Mouse (Mus musculus) forebrain, embryonic 15.5 days (tissue): Measurements from ENCODE around the gene Gclm. TPM values are rescaled to one million over a fixed set of nuclear protein-coding genes. Genes with fewer than 3 reads are reported as not detected.
A peak's percentile ranks its signal among the peaks of the same experiment; 100 is the strongest.
"Not testable (repeated sequence)": the region's sequence is repeated elsewhere in the genome, so short reads cannot be mapped to it uniquely, and the experiment has no call there.

Experiments
- ATAC-seq: fragments of 200-750 bp; cut with Nextera tagmentation; replicated peaks from 2 replicates; pipeline ENCODE4 v1.8.0; 2017; ENCODE audit warnings: mild to moderate bottlenecking, moderate TSS enrichment, moderate library complexity
- H3K27ac ChIP-seq: fragments of 300-500 bp; sonication (generic); replicated peaks from 2 replicates; pipeline ENCODE4 v1.5.1; 2015; ENCODE audit warnings: mild to moderate bottlenecking, inconsistent platforms
- H3K27me3 ChIP-seq: fragments of 300-500 bp; sonication (generic); 2 replicates; pipeline ENCODE4 v1.6.1; 2015; ENCODE audit warnings: inconsistent platforms
- H3K36me3 ChIP-seq: fragments of 300-500 bp; sonication (generic); 2 replicates; pipeline ENCODE4 v1.6.1; 2015; ENCODE audit warnings: mild to moderate bottlenecking, inconsistent platforms
- H3K4me1 ChIP-seq: fragments of 300-500 bp; sonication (generic); 2 replicates; pipeline ENCODE4 v1.6.1; 2015; ENCODE audit warnings: inconsistent platforms
- H3K4me2 ChIP-seq: fragments of 300-500 bp; sonication (generic); replicated peaks from 2 replicates; pipeline ENCODE4 v1.6.1; 2015; ENCODE audit warnings: mild to moderate bottlenecking, inconsistent platforms
- H3K4me3 ChIP-seq: fragments of 300-500 bp; sonication (generic); 2 replicates; pipeline ENCODE4 v1.5.1; 2015; ENCODE audit warnings: mild to moderate bottlenecking, inconsistent platforms
- H3K9ac ChIP-seq: fragments of 300-500 bp; sonication (generic); replicated peaks from 2 replicates; pipeline ENCODE4 v1.6.1; 2015; ENCODE audit warnings: mild to moderate bottlenecking, inconsistent platforms
- H3K9me3 ChIP-seq: fragments of 300-500 bp; sonication (generic); 2 replicates; pipeline ENCODE4 v1.6.1; 2016; ENCODE audit warnings: inconsistent platforms
- WGBS: fragments of 180-500 bp; shearing (Covaris S2); methylation state at CpG from one replicate; pipeline ENCODE4 v1.1.7; 2015; ENCODE audit warnings: mixed read lengths; 5-methylcytosine and 5-hydroxymethylcytosine counted together
- polyA plus RNA-seq: library from polyadenylated mRNA; unstranded; fragments of >200 nt; fragmentation: Nextera tagmentation; extraction: Ambion mirVana; gene quantifications from 2 replicates; pipeline ENCODE4 v1.2.1, GENCODE M21; 2015

Gclm gene
- polyA plus RNA-seq, 1 experiment from 2014 or later: 57.4 TPM

GRCm38 (mm10) chr3:122275111-122275510 is 29.8 kb downstream of the Gclm start:
- Histone ChIP-seq H3K36me3 (peaks cover 40% of the 10 kb centered on the region), H3K4me2 (peak overlapping the region; percentile 81), H3K9me3 (no peaks in the 10 kb centered on the region), H3K27me3 (no peaks in the 10 kb centered on the region), H3K4me1 (peaks cover 43% of the 10 kb centered on the region), H3K4me3 (peak overlapping the region; percentile 91), H3K27ac (no peak overlapping the region), H3K9ac (peak overlapping the region; percentile 88; the same call in 1 of the 2 replicates)
- no peak for ATAC-seq
- 70% methylated on average over 10 of the region's 10 CpGs for WGBS

DNA sequence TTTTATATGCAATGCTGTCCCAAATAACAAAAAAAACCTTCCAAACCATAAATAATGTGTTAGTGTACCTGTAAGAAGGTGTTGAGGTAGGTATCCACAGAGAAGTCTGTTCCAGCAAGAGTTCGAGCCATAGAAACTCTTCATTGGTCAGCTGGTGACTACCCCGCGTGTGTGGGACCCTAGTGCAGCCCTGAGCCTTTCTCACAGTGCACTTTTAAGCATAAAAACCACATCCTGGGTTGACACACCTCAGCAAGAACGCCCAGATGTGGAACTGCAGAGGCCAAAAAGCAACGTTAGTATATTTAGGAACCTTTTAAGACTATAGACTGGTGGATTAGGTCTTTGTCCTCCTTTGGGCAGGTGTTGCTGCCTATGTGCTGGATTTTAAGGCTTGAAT is 41.8 kb downstream of the Gclm start:
- no peak for ATAC-seq
- H3K4me1 ChIP-seq: peaks cover 16% of the 10 kb centered on the region
- H3K9ac ChIP-seq: no peak overlapping the region
- H3K27me3 ChIP-seq: no peaks in the 10 kb centered on the region
- no peak overlapping the region for H3K4me2 ChIP-seq
- no peak overlapping the region for H3K4me3 ChIP-seq
- H3K9me3 ChIP-seq: no peaks in the 10 kb centered on the region
- 78% methylated on average over 5 of the region's 5 CpGs for WGBS
- peaks cover 36% of the 10 kb centered on the region for H3K36me3 ChIP-seq
- no peak overlapping the region for H3K27ac ChIP-seq

DNA sequence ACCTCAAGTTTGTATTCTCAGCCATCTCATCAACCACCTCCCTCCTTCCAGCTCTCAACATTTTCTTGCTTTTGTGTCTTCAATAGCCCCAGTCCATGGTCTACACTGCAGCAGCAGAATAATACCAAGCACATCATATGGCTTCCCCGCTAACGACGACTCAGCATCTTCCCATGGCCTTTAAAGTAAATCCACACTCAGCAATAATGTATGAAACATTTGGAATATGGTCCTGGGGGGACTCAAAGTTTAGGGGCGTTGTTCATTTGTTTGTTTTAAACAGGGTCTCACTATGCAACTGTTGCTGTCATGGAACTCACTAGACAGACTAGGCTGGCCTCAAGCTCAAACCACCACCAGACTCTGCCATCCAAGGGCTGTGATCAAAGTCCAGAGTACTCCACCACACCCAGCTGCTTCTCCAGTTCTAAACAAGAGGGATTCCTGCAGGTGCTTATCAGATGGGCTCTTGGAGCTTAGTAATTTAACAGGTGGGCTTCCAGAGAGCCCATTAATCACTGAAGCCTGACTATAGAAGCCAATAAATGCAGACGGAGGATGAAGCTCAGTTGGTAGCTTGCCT is 43.3 kb downstream of the Gclm start:
- Histone ChIP-seq H3K4me3 (no peak overlapping the region), H3K4me1 (peaks cover 20% of the 10 kb centered on the region), H3K36me3 (peaks cover 20% of the 10 kb centered on the region), H3K27me3 (no peaks in the 10 kb centered on the region), H3K4me2 (no peak overlapping the region), H3K27ac (no peak overlapping the region), H3K9me3 (no peaks in the 10 kb centered on the region), H3K9ac (no peak overlapping the region)
- ATAC-seq: no peak
- WGBS: 91% methylated on average over 5 of the region's 5 CpGs

DNA sequence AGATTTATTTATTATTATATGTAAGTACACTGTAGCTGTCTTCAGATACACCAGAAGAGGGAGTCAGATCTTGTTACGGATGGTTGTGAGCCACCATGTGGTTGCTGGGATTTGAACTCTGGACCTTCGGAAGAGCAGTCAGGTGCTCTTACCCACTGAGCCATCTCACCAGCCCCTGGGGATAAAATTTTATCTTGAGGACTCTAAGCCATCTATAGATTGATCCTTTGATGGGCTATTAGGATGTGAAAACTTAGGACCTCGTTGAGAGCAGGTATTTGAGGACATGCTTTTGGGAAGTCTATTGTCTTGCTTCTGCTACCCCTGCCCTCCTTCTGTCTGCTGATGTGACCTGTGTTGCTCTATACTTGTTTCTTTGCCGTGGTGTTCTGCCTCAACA is 44.0 kb downstream of the Gclm start:
- H3K4me3 ChIP-seq, H3K9ac ChIP-seq, H3K27me3 ChIP-seq, H3K27ac ChIP-seq, H3K9me3 ChIP-seq, ATAC-seq, H3K4me2 ChIP-seq: not testable (repeated sequence)
- 75% methylated on average over 4 of the region's 4 CpGs for WGBS
- Histone ChIP-seq H3K4me1 (peaks cover 24% of the 10 kb centered on the region), H3K36me3 (peaks cover 15% of the 10 kb centered on the region)

GRCm38 (mm10) chr3:122290696-122291095 is 45.3 kb downstream of the Gclm start:
- Histone ChIP-seq H3K27ac (no peak overlapping the region), H3K9me3 (no peaks in the 10 kb centered on the region), H3K9ac (no peak overlapping the region), H3K27me3 (no peaks in the 10 kb centered on the region), H3K4me2 (no peak overlapping the region), H3K36me3 (peaks cover 4% of the 10 kb centered on the region), H3K4me1 (peaks cover 38% of the 10 kb centered on the region), H3K4me3 (no peak overlapping the region)
- WGBS: 86% methylated on average over 7 of the region's 7 CpGs
- no peak for ATAC-seq

- no peak for ATAC-seq
- H3K4me3 ChIP-seq: peak overlapping the region; percentile 86
- H3K27ac ChIP-seq: no peak overlapping the region
- peak overlapping the region; percentile 64 for H3K4me2 ChIP-seq
- 39% methylated on average over 12 of the region's 12 CpGs for WGBS
- H3K36me3 ChIP-seq: no peaks in the 10 kb centered on the region
- 0 out of 2 replicates have a peak overlapping the region, but pooled peaks have one; percentile 93 for H3K9ac ChIP-seq
- no peaks in the 10 kb centered on the region for H3K27me3 ChIP-seq
- H3K4me1 ChIP-seq: peaks cover 41% of the 10 kb centered on the region
- no peaks in the 10 kb centered on the region for H3K9me3 ChIP-seq
Measured at GRCm38 (mm10) chr3:122291828-122292227, 46.5 kb downstream of the Gclm start.

DNA sequence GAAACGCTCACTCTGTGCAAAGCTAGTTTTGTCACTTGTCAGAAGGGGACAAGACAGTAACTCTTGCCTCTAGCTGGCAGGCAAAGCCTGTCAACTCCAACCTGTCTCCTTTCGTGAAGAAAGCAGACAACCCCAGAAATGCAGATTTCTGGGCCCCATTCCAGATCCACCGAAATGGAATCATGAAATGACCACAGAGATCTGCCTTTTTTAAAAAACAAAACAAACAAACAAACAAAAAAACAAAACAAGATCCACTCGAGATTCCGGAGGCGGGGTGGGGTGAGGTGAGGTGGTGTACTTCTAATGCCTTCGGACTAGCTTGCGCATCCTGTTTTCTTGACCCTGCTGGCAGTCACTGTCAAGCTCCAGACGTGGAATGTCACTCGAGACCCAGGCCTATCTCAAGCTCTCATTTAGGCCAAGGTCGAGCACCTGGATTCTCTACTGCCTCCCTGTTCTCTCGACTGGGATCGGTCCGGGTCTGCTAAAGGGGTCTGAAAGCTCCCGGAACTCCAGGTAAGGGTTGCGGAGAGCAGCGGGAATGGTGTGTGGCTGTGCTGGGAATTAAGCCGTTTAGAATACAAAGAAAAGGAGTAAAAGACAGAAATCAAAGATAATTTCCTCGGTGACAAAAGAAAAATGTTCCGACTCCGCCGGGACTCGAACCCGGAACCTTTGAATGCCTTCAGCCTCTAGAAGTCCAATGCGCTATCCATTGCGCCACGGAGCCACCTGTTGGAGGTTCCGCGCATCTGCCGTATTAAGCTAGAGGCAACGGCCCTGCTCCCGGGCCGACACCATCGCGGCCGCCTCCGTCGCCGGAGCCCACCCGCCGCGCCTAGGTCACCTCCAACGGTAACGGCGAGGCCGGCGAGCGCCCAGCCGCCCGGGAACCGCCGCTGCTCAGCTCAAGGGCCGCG is 47.2 kb downstream of the Gclm start:
- no peaks in the 10 kb centered on the region for H3K9me3 ChIP-seq
- peak overlapping the region; percentile 93 for H3K9ac ChIP-seq
- H3K36me3 ChIP-seq: no peaks in the 10 kb centered on the region
- ATAC-seq: peak; percentile 59
- H3K27ac ChIP-seq: peak overlapping the region; percentile 98
- 6% methylated on average over 54 of the region's 54 CpGs for WGBS
- peaks cover 45% of the 10 kb centered on the region for H3K4me1 ChIP-seq
- H3K27me3 ChIP-seq: no peaks in the 10 kb centered on the region
- H3K4me3 ChIP-seq: peak overlapping the region; percentile 86
- H3K4me2 ChIP-seq: peak overlapping the region; percentile 64

GRCm38 (mm10) chr3:122293223-122293953 is 48.0 kb downstream of the Gclm start:
- H3K4me3 ChIP-seq: peak overlapping the region; percentile 86
- H3K4me1 ChIP-seq: peaks cover 45% of the 10 kb centered on the region

GRCm38 (mm10) chr3:122293954-122294850 is 48.8 kb downstream of the Gclm start, which contains the start of gene Bcar3:
Gene Bcar3 (plus strand): TSS chr3:122294136.
- ATAC-seq: peak; percentile 89
- peaks cover 45% of the 10 kb centered on the region for H3K4me1 ChIP-seq
- no peaks in the 10 kb centered on the region for H3K36me3 ChIP-seq
- H3K4me3 ChIP-seq: peak within 1 kb of the TSS; percentile 86
- H3K4me2 ChIP-seq: peak within 1 kb of the TSS; percentile 64
- H3K27ac ChIP-seq: peak within 1 kb of the TSS; percentile 98
- peak within 1 kb of the TSS; percentile 93 for H3K9ac ChIP-seq
- under 1% methylated on average over 37 of the region's 37 CpGs for WGBS
- no peaks in the 10 kb centered on the region for H3K9me3 ChIP-seq
- H3K27me3 ChIP-seq: no peaks in the 10 kb centered on the region

More at GRCm38 (mm10) chr3:122293223-122293953, 48.0 kb downstream of the Gclm start:
- ATAC-seq: peak; percentile 65
- WGBS: under 1% methylated on average over 98 of the region's 105 CpGs
- H3K27me3 ChIP-seq: no peaks in the 10 kb centered on the region
- H3K9me3 ChIP-seq: no peaks in the 10 kb centered on the region
- H3K9ac ChIP-seq: peak overlapping the region; percentile 93
- peak overlapping the region; percentile 98 for H3K27ac ChIP-seq
- no peaks in the 10 kb centered on the region for H3K36me3 ChIP-seq
- H3K4me2 ChIP-seq: peak overlapping the region; percentile 64

DNA sequence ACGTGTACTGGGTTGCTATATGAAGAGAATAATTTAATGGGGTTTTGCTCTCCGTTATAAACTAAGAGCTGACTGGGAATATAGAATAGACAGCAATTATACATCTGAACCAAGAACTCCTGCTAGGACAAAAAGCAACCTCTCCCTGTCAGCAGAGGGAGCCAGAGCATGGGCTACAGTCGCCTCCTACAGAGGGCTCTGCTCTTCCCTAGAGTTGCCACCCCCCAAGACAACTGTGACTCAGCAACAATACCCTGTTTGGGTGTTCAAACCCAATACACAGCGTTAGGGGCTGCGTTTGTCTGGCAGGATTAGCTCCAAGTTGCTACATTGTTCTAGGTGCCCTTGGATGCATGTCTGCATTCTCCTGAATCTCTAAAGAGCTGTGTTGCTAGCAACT is 50.2 kb downstream of the Gclm start:
- no peak overlapping the region for H3K9ac ChIP-seq
- no peak overlapping the region for H3K4me3 ChIP-seq
- no peaks in the 10 kb centered on the region for H3K27me3 ChIP-seq
- peak overlapping the region; percentile 98 for H3K27ac ChIP-seq
- WGBS: 11% methylated on average over 5 of the region's 5 CpGs
- no peaks in the 10 kb centered on the region for H3K9me3 ChIP-seq
- H3K4me2 ChIP-seq: no peak overlapping the region
- no peaks in the 10 kb centered on the region for H3K36me3 ChIP-seq
- ATAC-seq: no peak
- peaks cover 45% of the 10 kb centered on the region for H3K4me1 ChIP-seq

- WGBS: 41% methylated on average over 5 of the region's 5 CpGs
- Histone ChIP-seq H3K4me2 (no peak overlapping the region), H3K4me1 (peaks cover 35% of the 10 kb centered on the region), H3K9me3 (no peaks in the 10 kb centered on the region), H3K27ac (no peak overlapping the region), H3K4me3 (no peak overlapping the region), H3K27me3 (no peaks in the 10 kb centered on the region), H3K9ac (no peak overlapping the region), H3K36me3 (no peaks in the 10 kb centered on the region)
- no peak for ATAC-seq
Measured at GRCm38 (mm10) chr3:122296979-122297378, 51.6 kb downstream of the Gclm start.
